Mouse (Mus musculus) kidney, embryonic 16.5 days (tissue): ENCODE measurements at regions not wholly inside any gene's neighbourhood (a gene's known extent, or its start where the extent isn't known, plus 50 kb on each side); places are given as distances from the start of the nearest gene placed in this dataset.
A peak's percentile ranks its signal among the peaks of the same experiment; 100 is the strongest.

Source experiments
- ATAC-seq: fragments of 200-750 bp; cut with Nextera tagmentation; 2 replicates; pipeline ENCODE4 v1.8.0; 2017; ENCODE audit warnings: moderate TSS enrichment; ENCODE audit not compliant: low FRiP score, low TSS enrichment
- H3K27ac ChIP-seq: fragments of 300-500 bp; sonication (generic); 2 replicates; pipeline ENCODE4 v1.5.1; 2014; ENCODE audit warnings: low read length
- H3K27me3 ChIP-seq: fragments of 300-500 bp; sonication (generic); 2 replicates; pipeline ENCODE4 v1.6.1; 2014; ENCODE audit warnings: low read length, control low read depth, mixed read lengths; ENCODE audit not compliant: insufficient read depth
- H3K36me3 ChIP-seq: fragments of 300-500 bp; sonication (generic); 2 replicates; pipeline ENCODE4 v1.6.1; 2014; ENCODE audit warnings: low read length, control low read depth, mixed read lengths; ENCODE audit not compliant: insufficient read depth
- H3K4me1 ChIP-seq: fragments of 300-500 bp; sonication (generic); 2 replicates; pipeline ENCODE4 v1.6.1; 2014; ENCODE audit warnings: low read length, control low read depth, mixed read lengths; ENCODE audit not compliant: insufficient read depth
- H3K4me2 ChIP-seq: fragments of 300-500 bp; sonication (generic); replicated peaks from 2 replicates; pipeline ENCODE4 v1.6.1; 2014; ENCODE audit warnings: low read depth, low read length
- H3K4me3 ChIP-seq: fragments of 300-500 bp; sonication (generic); 2 replicates; pipeline ENCODE4 v1.5.1; 2014; ENCODE audit warnings: mild to moderate bottlenecking, low read length
- H3K9ac ChIP-seq: fragments of 300-500 bp; sonication (generic); replicated peaks from 2 replicates; pipeline ENCODE4 v1.6.1; 2014; ENCODE audit warnings: low read length
- H3K9me3 ChIP-seq: fragments of 300-500 bp; sonication (generic); 2 replicates; pipeline ENCODE4 v1.6.1; 2016; ENCODE audit warnings: low read length, control low read depth
- WGBS: fragments of 180-500 bp; shearing (Covaris S2); extraction: QIAGEN DNeasy Blood & Tissue Kit; methylation state at CpG from one replicate; pipeline ENCODE4 v1.1.7; 2014; 5-methylcytosine and 5-hydroxymethylcytosine counted together

GRCm38 (mm10) chr13:112052456-112052855 lies 235.8 kb upstream of the Ankrd55 start:
- no peaks in the 10 kb centered on the region for H3K9me3 ChIP-seq
- WGBS, result 75% methylated on average over 3 of the region's 3 CpGs
- no peak overlapping the region for H3K27ac ChIP-seq
- no peak overlapping the region for H3K9ac ChIP-seq
- peaks cover 8% of the 10 kb centered on the region; the same call in 1 of the 2 replicates for H3K4me1 ChIP-seq
- H3K4me3 ChIP-seq, result no peak overlapping the region
- no peaks in the 10 kb centered on the region for H3K36me3 ChIP-seq
- no peaks in the 10 kb centered on the region; the same call in 1 of the 2 replicates for H3K27me3 ChIP-seq
- no peak for ATAC-seq
- H3K4me2 ChIP-seq, result no peak overlapping the region

- Histone ChIP-seq H3K36me3 (no peaks in the 10 kb centered on the region), H3K27ac (no peak overlapping the region), H3K27me3 (no peaks in the 10 kb centered on the region; the same call in 1 of the 2 replicates), H3K9ac (no peak overlapping the region), H3K4me1 (peaks cover 12% of the 10 kb centered on the region), H3K9me3 (no peaks in the 10 kb centered on the region), H3K4me2 (no peak overlapping the region), H3K4me3 (no peak overlapping the region)
- ATAC-seq, result no peak
- WGBS, result 73% methylated on average over 6 of the region's 6 CpGs
Measured at GRCm38 (mm10) chr13:112054879-112055371, 233.3 kb upstream of the Ankrd55 start.

DNA sequence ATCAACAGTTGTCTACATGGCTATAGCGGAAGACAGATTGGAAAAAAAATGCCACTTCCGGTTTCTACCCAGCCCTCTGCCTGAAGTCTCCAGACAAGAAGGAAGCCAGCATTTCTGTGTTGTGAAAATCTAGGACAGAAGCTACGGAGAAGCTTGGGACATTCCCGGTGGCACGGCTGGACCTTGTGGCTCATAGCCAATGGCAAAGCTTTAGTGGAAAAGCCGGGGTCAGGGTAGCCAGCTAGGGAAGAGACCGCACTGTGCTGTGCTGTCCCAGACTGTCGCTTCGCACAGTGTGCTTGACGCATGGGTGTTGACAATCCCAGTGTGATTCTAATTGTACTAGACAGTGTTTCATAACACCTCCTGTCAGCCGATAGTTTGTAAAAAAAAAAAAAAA lies 230.0 kb upstream of the Ankrd55 start:
- Histone ChIP-seq H3K9ac (no peak overlapping the region), H3K9me3 (no peaks in the 10 kb centered on the region), H3K4me3 (no peak overlapping the region), H3K4me2 (no peak overlapping the region), H3K4me1 (peaks cover 12% of the 10 kb centered on the region), H3K27me3 (no peaks in the 10 kb centered on the region; the same call in 1 of the 2 replicates), H3K27ac (no peak overlapping the region), H3K36me3 (no peaks in the 10 kb centered on the region)
- ATAC-seq, result no peak
- 77% methylated on average over 11 of the region's 11 CpGs for WGBS

DNA sequence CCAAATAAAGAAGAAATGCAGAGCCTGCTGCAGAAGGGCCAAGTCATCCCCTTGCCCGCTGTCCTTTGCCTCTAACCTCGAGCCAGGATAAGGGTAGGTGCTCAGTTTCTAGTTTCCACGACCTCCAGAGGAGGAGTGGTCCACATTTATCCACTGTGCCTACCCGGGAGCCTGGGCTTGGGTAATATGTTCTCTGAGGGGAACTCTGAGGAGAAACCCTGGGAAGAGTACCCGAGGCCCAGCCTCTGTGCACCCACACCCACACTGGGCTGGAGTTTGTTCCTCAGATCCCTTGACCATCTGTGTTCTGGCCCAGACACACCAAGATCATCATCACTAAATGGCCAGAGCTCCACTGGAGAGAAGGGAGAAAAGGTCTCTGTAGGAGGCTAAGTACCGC lies 229.5 kb upstream of the Ankrd55 start:
- no peak overlapping the region for H3K9ac ChIP-seq
- WGBS, result 76% methylated on average over 6 of the region's 6 CpGs

DNA sequence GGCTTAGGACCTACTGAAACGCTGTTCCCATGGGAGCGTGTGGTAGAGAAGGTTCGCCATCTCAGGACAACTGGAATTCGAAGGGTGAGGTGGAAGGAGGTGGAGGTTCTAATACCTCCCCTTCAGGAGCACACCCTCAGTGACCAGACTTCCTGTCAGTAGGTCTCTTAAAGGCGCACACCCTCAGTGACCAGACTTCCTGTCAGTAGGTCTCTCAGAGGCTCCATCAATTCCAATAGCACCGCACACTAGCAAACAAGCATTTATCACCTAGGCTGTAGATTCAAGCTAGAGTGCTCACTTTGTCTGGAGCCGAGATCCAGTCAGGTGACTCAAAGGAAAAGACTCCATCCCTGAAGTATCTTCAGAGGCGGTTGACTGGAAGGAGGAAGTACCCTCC lies 226.2 kb upstream of the Ankrd55 start:
- Histone ChIP-seq H3K27me3 (no peaks in the 10 kb centered on the region), H3K36me3 (no peaks in the 10 kb centered on the region), H3K27ac (no peak overlapping the region), H3K9me3 (no peaks in the 10 kb centered on the region), H3K4me1 (peaks cover 27% of the 10 kb centered on the region), H3K4me2 (no peak overlapping the region), H3K9ac (no peak overlapping the region), H3K4me3 (no peak overlapping the region)
- WGBS, result 68% methylated on average over 8 of the region's 8 CpGs
- 0 out of 2 replicates have a peak, but pooled peaks have one; percentile 33 for ATAC-seq

More for the DNA sequence above, 229.5 kb upstream of the Ankrd55 start:
- Histone ChIP-seq H3K4me3 (no peak overlapping the region), H3K36me3 (no peaks in the 10 kb centered on the region), H3K27ac (no peak overlapping the region), H3K4me1 (peaks cover 17% of the 10 kb centered on the region), H3K4me2 (no peak overlapping the region), H3K27me3 (no peaks in the 10 kb centered on the region; the same call in 1 of the 2 replicates), H3K9me3 (no peaks in the 10 kb centered on the region)
- no peak for ATAC-seq

DNA sequence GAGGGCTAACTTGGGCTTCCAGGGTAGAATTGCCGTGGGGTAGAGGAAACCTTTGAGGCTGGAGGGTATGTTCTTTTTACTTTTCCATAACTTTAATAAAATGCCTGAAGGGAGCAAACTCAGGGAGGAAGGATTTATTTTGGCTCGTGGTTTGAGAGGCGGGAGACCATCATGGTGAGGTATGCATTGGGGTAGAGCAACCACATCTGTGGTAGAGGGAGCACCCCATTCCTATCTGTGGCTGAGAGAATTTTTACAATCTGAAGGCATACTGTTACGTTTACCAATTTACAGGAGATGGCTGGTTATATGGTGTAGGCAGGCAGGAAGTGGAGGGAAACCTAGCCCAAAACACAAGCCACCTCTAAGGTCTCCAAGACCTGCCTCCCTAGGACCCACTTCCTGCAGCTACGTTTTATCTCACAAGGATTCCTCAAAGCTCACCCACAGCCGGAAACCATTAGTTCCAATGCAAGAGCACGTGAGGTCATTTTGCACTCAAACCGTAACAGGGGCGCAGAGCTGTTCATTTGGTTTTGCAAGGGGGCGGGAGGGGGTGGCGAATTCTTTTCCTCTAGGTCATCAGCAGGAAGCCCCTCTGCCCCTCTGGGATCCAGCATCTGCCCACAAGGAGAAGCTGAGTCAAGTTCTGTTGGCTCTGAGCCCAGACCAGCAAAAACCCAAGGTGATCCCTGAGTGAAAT lies 224.7 kb upstream of the Ankrd55 start:
- ATAC-seq, result 0 out of 2 replicates have a peak, but pooled peaks have one; percentile 14
- Histone ChIP-seq H3K36me3 (no peaks in the 10 kb centered on the region), H3K9me3 (no peaks in the 10 kb centered on the region), H3K27me3 (no peaks in the 10 kb centered on the region), H3K27ac (no peak overlapping the region; the same call in 1 of the 2 replicates), H3K4me1 (peaks cover 27% of the 10 kb centered on the region), H3K9ac (no peak overlapping the region), H3K4me2 (no peak overlapping the region), H3K4me3 (no peak overlapping the region)
- WGBS, result 33% methylated on average over 11 of the region's 11 CpGs

GRCm38 (mm10) chr13:112064681-112065080 lies 223.6 kb upstream of the Ankrd55 start:
- H3K9ac ChIP-seq, result no peak overlapping the region
- no peak overlapping the region for H3K4me2 ChIP-seq
- ATAC-seq, result no peak
- no peaks in the 10 kb centered on the region for H3K36me3 ChIP-seq
- H3K4me1 ChIP-seq, result peaks cover 27% of the 10 kb centered on the region
- no peaks in the 10 kb centered on the region for H3K27me3 ChIP-seq
- no peaks in the 10 kb centered on the region for H3K9me3 ChIP-seq
- H3K4me3 ChIP-seq, result no peak overlapping the region
- WGBS, result 70% methylated on average over 10 of the region's 10 CpGs
- no peak overlapping the region for H3K27ac ChIP-seq

- H3K4me1 ChIP-seq, result peaks cover 33% of the 10 kb centered on the region
- no peak overlapping the region for H3K9ac ChIP-seq
- H3K9me3 ChIP-seq, result no peaks in the 10 kb centered on the region
- H3K4me3 ChIP-seq, result no peak overlapping the region
- no peak overlapping the region for H3K4me2 ChIP-seq
- H3K27ac ChIP-seq, result no peak overlapping the region
- H3K36me3 ChIP-seq, result no peaks in the 10 kb centered on the region
- 79% methylated on average over 20 of the region's 20 CpGs for WGBS
- no peak for ATAC-seq
- H3K27me3 ChIP-seq, result no peaks in the 10 kb centered on the region
Measured at GRCm38 (mm10) chr13:112067066-112067847, 221.0 kb upstream of the Ankrd55 start.

- peak overlapping the region; percentile 59; the same call in 1 of the 2 replicates for H3K27ac ChIP-seq
- no peak for ATAC-seq
- H3K4me1 ChIP-seq, result peaks cover 27% of the 10 kb centered on the region
- H3K9ac ChIP-seq, result no peak overlapping the region
- no peaks in the 10 kb centered on the region for H3K27me3 ChIP-seq
- 85% methylated on average over 4 of the region's 4 CpGs for WGBS
- H3K4me3 ChIP-seq, result no peak overlapping the region
- no peaks in the 10 kb centered on the region for H3K9me3 ChIP-seq
- H3K4me2 ChIP-seq, result no peak overlapping the region
- no peaks in the 10 kb centered on the region for H3K36me3 ChIP-seq
Measured at GRCm38 (mm10) chr13:112070757-112071156, 217.5 kb upstream of the Ankrd55 start.
